In the genomic region with DNA sequence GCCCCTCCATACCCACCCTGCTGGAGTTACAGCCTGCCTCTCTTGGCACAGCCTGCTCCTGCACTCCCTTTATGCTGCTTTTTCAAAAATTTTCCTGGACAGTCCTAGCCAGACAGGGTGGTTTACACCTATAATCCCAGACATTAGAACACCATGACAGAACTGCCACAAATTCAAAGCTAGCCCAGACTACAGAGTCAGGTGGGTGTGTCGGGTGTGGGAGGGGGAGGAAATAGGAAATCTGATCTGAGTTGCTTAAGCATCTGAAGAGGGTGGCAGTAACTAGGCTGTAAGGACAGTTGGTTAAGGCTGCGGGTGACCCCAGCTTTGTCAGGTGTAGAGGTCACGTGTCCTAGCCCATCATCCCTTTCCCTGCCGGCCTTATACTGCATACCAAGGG, we compare ENCODE assay signal across 11 mouse cellular contexts. TPM values are rescaled to one million over a fixed set of nuclear protein-coding genes. Genes with fewer than 3 reads are reported as not detected.
DNase-seq lines count a peak whose midpoint lies in the region; ATAC-seq lines count a peak whose summit lies in the region.
"Had no signal": no experiment of that assay in that cellular context is flagged by ENCODE, and none has a peak within 500 bp of the region (broad histone marks: within the 10 kb centered on the region; RNA-seq: fewer than 3 reads in every experiment).

No protein-coding gene starts in this region.

- H3K4me1 ChIP-seq in hindbrain, embryonic 15.5 days (replicated peaks), result no peaks in the 10 kb centered on the region; the same call in 1 of the 2 replicates
- peaks cover 8% of the 10 kb centered on the region for H3K4me1 ChIP-seq in hindbrain, embryonic 10.5 days (replicated peaks)
- peaks cover 4% of the 10 kb centered on the region; the same call in 1 of the 2 replicates for H3K4me1 ChIP-seq in midbrain, embryonic 15.5 days
- H3K4me1 ChIP-seq in midbrain, embryonic 14.5 days (ENCODE audit: control insufficient read depth, insufficient read depth, low read length), result no peaks in the 10 kb centered on the region

- H3K9me3 ChIP-seq in hindbrain, embryonic 15.5 days, result no peaks in the 10 kb centered on the region
- no peaks in the 10 kb centered on the region for H3K9me3 ChIP-seq in hindbrain, embryonic 10.5 days
- no peaks in the 10 kb centered on the region for H3K9me3 ChIP-seq in midbrain, embryonic 15.5 days
- H3K9me3 ChIP-seq in midbrain, embryonic 14.5 days (ENCODE audit: control insufficient read depth, low read length), result no peaks in the 10 kb centered on the region
- H3K9me3 ChIP-seq: hindbrain, embryonic 12.5 days had no signal

- no peak overlapping the region for H3K27ac ChIP-seq in hindbrain, embryonic 15.5 days (replicated peaks)
- H3K27ac ChIP-seq in hindbrain, embryonic 10.5 days, result no peak overlapping the region
- no peak overlapping the region for H3K27ac ChIP-seq in midbrain, embryonic 15.5 days
- H3K27ac ChIP-seq in midbrain, embryonic 14.5 days (replicated peaks; ENCODE audit: low read depth, low read length), result no peak overlapping the region
- H3K27ac ChIP-seq: hindbrain, embryonic 12.5 days had no signal

- no peak overlapping the region for H3K4me3 ChIP-seq in hindbrain, embryonic 15.5 days
- no peak overlapping the region for H3K4me3 ChIP-seq in hindbrain, embryonic 10.5 days
- no peak overlapping the region for H3K4me3 ChIP-seq in midbrain, embryonic 15.5 days
- no peak overlapping the region for H3K4me3 ChIP-seq in midbrain, embryonic 14.5 days (replicated peaks; ENCODE audit: low read depth, low read length)
- H3K4me3 ChIP-seq: hindbrain, embryonic 12.5 days had no signal

- 87% methylated on average over 4 of the region's 4 CpGs for WGBS in hindbrain, embryonic 15.5 days
- WGBS in hindbrain, embryonic 10.5 days, result 82% methylated on average over 4 of the region's 4 CpGs
- 70% methylated on average over 4 of the region's 4 CpGs for WGBS in midbrain, embryonic 15.5 days
- 70% methylated on average over 4 of the region's 4 CpGs for WGBS in midbrain, embryonic 14.5 days

- H3K36me3 ChIP-seq in hindbrain, embryonic 15.5 days, result no peaks in the 10 kb centered on the region
- peaks cover 69% of the 10 kb centered on the region for H3K36me3 ChIP-seq in hindbrain, embryonic 10.5 days
- H3K36me3 ChIP-seq in midbrain, embryonic 15.5 days (replicated peaks), result no peaks in the 10 kb centered on the region
- no peaks in the 10 kb centered on the region for H3K36me3 ChIP-seq in midbrain, embryonic 14.5 days (ENCODE audit: control insufficient read depth, insufficient read depth, low read length)
- H3K36me3 ChIP-seq: hindbrain, embryonic 12.5 days had no signal

- H3K4me2 ChIP-seq in hindbrain, embryonic 15.5 days, result no peak overlapping the region
- no peak overlapping the region for H3K4me2 ChIP-seq in midbrain, embryonic 15.5 days
- no peak overlapping the region for H3K4me2 ChIP-seq in midbrain, embryonic 14.5 days (ENCODE audit: low read length)
- H3K4me2 ChIP-seq: hindbrain, embryonic 12.5 days had no signal

- peak; percentile 48; the same call in 1 of the 2 replicates for ATAC-seq in hindbrain, embryonic 15.5 days (ENCODE audit: low FRiP score, low read depth)
- ATAC-seq in midbrain, embryonic 15.5 days (replicated peaks), result peak; percentile 29; the same call in 1 of the 2 replicates
- no peak for ATAC-seq in midbrain, embryonic 14.5 days (ENCODE audit: low FRiP score, low TSS enrichment)
- ATAC-seq in megakaryocyte progenitor cell, adult 5-6 weeks (replicated peaks; ENCODE audit: poor library complexity), result peak; percentile 28

- no peaks in the 10 kb centered on the region for H3K27me3 ChIP-seq in hindbrain, embryonic 15.5 days
- H3K27me3 ChIP-seq in hindbrain, embryonic 10.5 days (ENCODE audit: insufficient read depth, poor library complexity, severe bottlenecking), result no peaks in the 10 kb centered on the region
- no peaks in the 10 kb centered on the region for H3K27me3 ChIP-seq in midbrain, embryonic 15.5 days (replicated peaks)
- no peaks in the 10 kb centered on the region for H3K27me3 ChIP-seq in midbrain, embryonic 14.5 days (ENCODE audit: control insufficient read depth, insufficient read depth, low read length)
- H3K27me3 ChIP-seq: hindbrain, embryonic 12.5 days had no signal

- no peak for DNase-seq in hindbrain, embryonic 10.5 days (ENCODE audit: low spot score)
- DNase-seq in midbrain, embryonic 14.5 days, result no peak
- DNase-seq in ZHBTc4 (ENCODE audit: low read depth, low spot score), result peak; percentile 12
- no peak for DNase-seq in urinary bladder, adult 18-20 months (ENCODE audit: low spot score in 2 of 2)
- DNase-seq in right cerebral cortex, postnatal 14 days, result no peak
- DNase-seq: cerebellum, postnatal 25 days; lung, postnatal 10 days had no signal

- no peak overlapping the region for H3K9ac ChIP-seq in hindbrain, embryonic 15.5 days
- no peak overlapping the region for H3K9ac ChIP-seq in midbrain, embryonic 15.5 days
- no peak overlapping the region for H3K9ac ChIP-seq in midbrain, embryonic 14.5 days (replicated peaks; ENCODE audit: low read length)
- H3K9ac ChIP-seq: hindbrain, embryonic 12.5 days had no signal

RNA-seq across cellular contexts. Expression of gene C1qtnf9, which starts 40.8 kb away (rescaled TPM):
- polyA plus RNA-seq in hindbrain, embryonic 15.5 days (2015; fragmentation: Nextera tagmentation; extraction: Ambion mirVana), result 0.08 and 0.22 TPM in 2 replicates
- 0.10 and 0.30 TPM in 2 replicates for polyA plus RNA-seq in hindbrain, embryonic 10.5 days (2016; fragmentation: Nextera tagmentation; extraction: Ambion mirVana)
- 0.14 and 0.19 TPM in 2 replicates for polyA plus RNA-seq in midbrain, embryonic 15.5 days (2015; fragmentation: Nextera tagmentation; extraction: Ambion mirVana)
- not detected in 2 replicates for polyA plus RNA-seq in midbrain, embryonic 14.5 days (2014; fragmentation: Nextera tagmentation; extraction: Ambion mirVana)
- not detected in 2 replicates for total RNA-seq in megakaryocyte progenitor cell, adult 5-6 weeks (2015)
- not detected in 2 replicates for total RNA-seq in megakaryocyte progenitor cell, adult 5-6 weeks (2017)

RNA-seq across cellular contexts. Expression of gene Mipep, which starts 57.2 kb away (rescaled TPM):
- polyA plus RNA-seq in hindbrain, embryonic 15.5 days (2015; fragmentation: Nextera tagmentation; extraction: Ambion mirVana), result 18.6 and 20.2 TPM in 2 replicates
- 20.8 and 22.2 TPM in 2 replicates for polyA plus RNA-seq in hindbrain, embryonic 10.5 days (2016; fragmentation: Nextera tagmentation; extraction: Ambion mirVana)
- polyA plus RNA-seq in midbrain, embryonic 15.5 days (2015; fragmentation: Nextera tagmentation; extraction: Ambion mirVana), result 19.5 and 20.5 TPM in 2 replicates
- 15.7 and 21.3 TPM in 2 replicates for polyA plus RNA-seq in midbrain, embryonic 14.5 days (2014; fragmentation: Nextera tagmentation; extraction: Ambion mirVana)
- total RNA-seq in megakaryocyte progenitor cell, adult 5-6 weeks (2015), result 15.8 and 20.6 TPM in 2 replicates
- 23.1 and 24.2 TPM in 2 replicates for total RNA-seq in megakaryocyte progenitor cell, adult 5-6 weeks (2017)
